Mouse (Mus musculus): ENCODE data around the gene Wdr25. TPM values are rescaled to one million over a fixed set of nuclear protein-coding genes. Genes with fewer than 3 reads are reported as not detected.

The Wdr25 gene
- polyA plus RNA-seq, 1 experiment: 21.3 TPM

DNA sequence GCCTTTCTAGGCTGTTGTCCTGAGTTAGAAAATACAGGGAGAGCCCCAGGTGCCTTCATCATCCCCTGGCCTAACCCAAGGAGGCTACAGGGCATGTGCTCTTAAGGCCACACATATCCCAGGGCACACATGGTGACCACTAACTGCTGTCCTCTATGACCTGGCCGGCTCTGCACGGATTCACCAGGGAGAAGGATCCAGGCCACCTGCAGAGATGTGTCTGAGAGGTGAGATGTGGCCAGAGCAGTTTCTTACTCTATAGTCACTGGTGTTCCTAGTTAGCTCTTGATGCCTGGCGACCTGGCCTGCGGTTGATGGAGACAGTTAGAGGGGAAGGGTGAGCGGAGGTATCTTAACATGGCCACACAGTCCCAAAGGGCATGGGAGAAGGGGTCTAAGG is 129.5 kb downstream of the Wdr25 start:
- no peaks in the 10 kb centered on the region for H3K4me1 ChIP-seq (ENCODE audit: control insufficient read depth, insufficient read depth, low read length)
- H3K4me3 ChIP-seq (ENCODE audit: insufficient read depth, low read depth, low read length): no peak overlapping the region
- no peak for DNase-seq
- 87% methylated on average over 5 of the region's 5 CpGs for WGBS
- no peak overlapping the region for H3K27ac ChIP-seq (ENCODE audit: insufficient read depth, low read depth, low read length)
- H3K36me3 ChIP-seq (ENCODE audit: control insufficient read depth, insufficient read depth, low read length): no peaks in the 10 kb centered on the region
- H3K27me3 ChIP-seq (replicated peaks; ENCODE audit: control insufficient read depth, insufficient read depth, low read length): no peaks in the 10 kb centered on the region
- TF ChIP-seq POLR2A (IDR thresholded peaks at IDR 0.05; ENCODE audit: low read depth, low read length): no peak
- no peak for TF ChIP-seq CTCF (conservative IDR thresholded peaks at IDR 0.05; ENCODE audit: insufficient read depth, insufficient read length, low read depth, low read length)

DNA sequence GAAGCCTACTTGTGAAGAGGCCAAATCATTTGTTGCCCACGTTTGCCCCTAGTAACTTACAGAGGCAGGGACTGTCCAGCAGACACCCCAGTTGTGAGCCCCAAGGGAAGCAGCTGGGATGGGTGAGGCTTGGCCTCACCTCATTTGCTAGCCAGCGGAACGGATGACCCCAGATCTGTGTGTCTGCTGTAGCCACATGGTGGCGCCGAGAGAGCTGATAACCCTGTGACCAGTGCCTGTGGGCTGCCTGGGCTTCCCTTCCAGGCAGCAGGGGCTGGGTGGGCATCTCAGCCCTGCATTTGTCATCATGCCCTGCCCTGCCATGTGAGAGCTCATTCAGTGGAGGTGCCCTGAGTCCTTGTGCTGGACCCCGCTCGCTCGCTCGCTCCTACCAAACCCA is 130.3 kb downstream of the Wdr25 start:
- no peak for TF ChIP-seq CTCF (conservative IDR thresholded peaks at IDR 0.05; ENCODE audit: insufficient read depth, insufficient read length, low read depth, low read length)
- TF ChIP-seq POLR2A (IDR thresholded peaks at IDR 0.05; ENCODE audit: low read depth, low read length): no peak
- Histone ChIP-seq H3K36me3 (ENCODE audit: control insufficient read depth, insufficient read depth, low read length) (no peaks in the 10 kb centered on the region), H3K27me3 (replicated peaks; ENCODE audit: control insufficient read depth, insufficient read depth, low read length) (no peaks in the 10 kb centered on the region), H3K27ac (ENCODE audit: insufficient read depth, low read depth, low read length) (no peak overlapping the region), H3K4me3 (ENCODE audit: insufficient read depth, low read depth, low read length) (no peak overlapping the region), H3K4me1 (ENCODE audit: control insufficient read depth, insufficient read depth, low read length) (no peaks in the 10 kb centered on the region)
- no peak for DNase-seq
- 78% methylated on average over 9 of the region's 9 CpGs for WGBS

- WGBS: 88% methylated on average over 2 of the region's 2 CpGs
- Histone ChIP-seq H3K36me3 (ENCODE audit: control insufficient read depth, insufficient read depth, low read length) (no peaks in the 10 kb centered on the region), H3K4me3 (ENCODE audit: insufficient read depth, low read depth, low read length) (no peak overlapping the region), H3K27ac (ENCODE audit: insufficient read depth, low read depth, low read length) (no peak overlapping the region), H3K27me3 (replicated peaks; ENCODE audit: control insufficient read depth, insufficient read depth, low read length) (no peaks in the 10 kb centered on the region), H3K4me1 (ENCODE audit: control insufficient read depth, insufficient read depth, low read length) (no peaks in the 10 kb centered on the region)
- DNase-seq: no peak
- no peak for TF ChIP-seq POLR2A (IDR thresholded peaks at IDR 0.05; ENCODE audit: low read depth, low read length)
- TF ChIP-seq CTCF (conservative IDR thresholded peaks at IDR 0.05; ENCODE audit: insufficient read depth, insufficient read length, low read depth, low read length): no peak
Measured at GRCm38 (mm10) chr12:109037026-109037425, 143.6 kb downstream of the Wdr25 start.

GRCm38 (mm10) chr12:109038179-109038819 is 144.9 kb downstream of the Wdr25 start:
- Histone ChIP-seq H3K27ac (ENCODE audit: insufficient read depth, low read depth, low read length) (no peak overlapping the region), H3K36me3 (ENCODE audit: control insufficient read depth, insufficient read depth, low read length) (no peaks in the 10 kb centered on the region), H3K27me3 (replicated peaks; ENCODE audit: control insufficient read depth, insufficient read depth, low read length) (no peaks in the 10 kb centered on the region), H3K4me1 (ENCODE audit: control insufficient read depth, insufficient read depth, low read length) (no peaks in the 10 kb centered on the region), H3K4me3 (ENCODE audit: insufficient read depth, low read depth, low read length) (no peak overlapping the region)
- 69% methylated on average over 14 of the region's 14 CpGs for WGBS
- no peak for DNase-seq
- TF ChIP-seq CTCF (conservative IDR thresholded peaks at IDR 0.05; ENCODE audit: insufficient read depth, insufficient read length, low read depth, low read length) (no peak), POLR2A (IDR thresholded peaks at IDR 0.05; ENCODE audit: low read depth, low read length) (no peak)

GRCm38 (mm10) chr12:109039311-109039710 is 145.9 kb downstream of the Wdr25 start:
- no peaks in the 10 kb centered on the region for H3K27me3 ChIP-seq (replicated peaks; ENCODE audit: control insufficient read depth, insufficient read depth, low read length)
- no peak for DNase-seq
- no peak overlapping the region for H3K27ac ChIP-seq (ENCODE audit: insufficient read depth, low read depth, low read length)
- H3K36me3 ChIP-seq (ENCODE audit: control insufficient read depth, insufficient read depth, low read length): no peaks in the 10 kb centered on the region
- no peak overlapping the region for H3K4me3 ChIP-seq (ENCODE audit: insufficient read depth, low read depth, low read length)
- TF ChIP-seq CTCF (conservative IDR thresholded peaks at IDR 0.05; ENCODE audit: insufficient read depth, insufficient read length, low read depth, low read length) (no peak), POLR2A (IDR thresholded peaks at IDR 0.05; ENCODE audit: low read depth, low read length) (no peak)
- WGBS: 51% methylated on average over 7 of the region's 7 CpGs
- H3K4me1 ChIP-seq (ENCODE audit: control insufficient read depth, insufficient read depth, low read length): no peaks in the 10 kb centered on the region

DNA sequence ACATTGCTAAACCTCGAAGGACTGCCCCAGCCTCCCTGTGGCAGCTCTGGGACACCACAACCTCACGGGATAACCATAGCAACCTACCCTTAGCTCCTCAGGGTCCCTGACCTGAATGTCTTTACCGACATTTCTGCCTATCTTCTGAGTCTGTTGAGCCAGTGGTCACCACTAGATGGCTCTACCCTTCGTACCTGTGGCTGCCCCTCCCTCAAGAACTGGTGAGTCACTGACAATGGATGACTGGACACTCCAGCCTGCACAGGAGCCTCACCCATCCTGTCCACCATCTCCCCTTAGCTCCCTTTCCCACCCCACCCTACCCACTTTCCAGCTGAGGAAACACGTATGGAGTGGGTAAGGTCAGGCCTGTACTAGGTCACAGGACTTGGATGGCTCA is 151.1 kb downstream of the Wdr25 start:
- Histone ChIP-seq H3K4me3 (ENCODE audit: insufficient read depth, low read depth, low read length) (no peak overlapping the region), H3K4me1 (ENCODE audit: control insufficient read depth, insufficient read depth, low read length) (no peaks in the 10 kb centered on the region), H3K36me3 (ENCODE audit: control insufficient read depth, insufficient read depth, low read length) (no peaks in the 10 kb centered on the region), H3K27ac (ENCODE audit: insufficient read depth, low read depth, low read length) (no peak overlapping the region), H3K27me3 (replicated peaks; ENCODE audit: control insufficient read depth, insufficient read depth, low read length) (no peaks in the 10 kb centered on the region)
- peak; percentile 4 for DNase-seq
- no peak for TF ChIP-seq POLR2A (IDR thresholded peaks at IDR 0.05; ENCODE audit: low read depth, low read length)
- no peak; the same call in 1 of the 2 replicates for TF ChIP-seq CTCF (conservative IDR thresholded peaks at IDR 0.05; ENCODE audit: insufficient read depth, insufficient read length, low read depth, low read length)
- WGBS: 17% methylated on average over 5 of the region's 5 CpGs

DNA sequence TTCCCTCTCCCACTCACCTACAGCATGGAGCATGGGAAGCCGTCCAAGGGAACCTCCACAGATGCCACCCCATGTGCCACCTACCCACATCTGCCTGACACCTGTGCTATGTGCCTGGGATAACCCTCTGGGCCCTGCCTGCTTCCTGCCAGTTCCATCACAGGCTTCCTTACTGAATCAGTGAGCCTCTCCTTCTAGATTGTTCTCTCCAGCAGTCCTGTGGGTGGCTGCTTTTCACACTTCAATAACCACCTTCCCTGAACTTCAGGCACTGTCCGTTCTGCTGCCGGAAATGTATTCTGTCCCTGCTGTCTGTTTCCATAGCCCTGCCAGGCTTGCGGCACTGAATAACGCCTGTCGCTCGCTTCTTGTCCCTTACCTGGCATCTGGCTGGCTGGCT is 152.2 kb downstream of the Wdr25 start:
- 60% methylated on average over 7 of the region's 7 CpGs for WGBS
- Histone ChIP-seq H3K27ac (ENCODE audit: insufficient read depth, low read depth, low read length) (no peak overlapping the region), H3K4me3 (ENCODE audit: insufficient read depth, low read depth, low read length) (no peak overlapping the region), H3K36me3 (ENCODE audit: control insufficient read depth, insufficient read depth, low read length) (no peaks in the 10 kb centered on the region), H3K4me1 (ENCODE audit: control insufficient read depth, insufficient read depth, low read length) (no peaks in the 10 kb centered on the region), H3K27me3 (replicated peaks; ENCODE audit: control insufficient read depth, insufficient read depth, low read length) (no peaks in the 10 kb centered on the region)
- DNase-seq: no peak
- no peak for TF ChIP-seq POLR2A (IDR thresholded peaks at IDR 0.05; ENCODE audit: low read depth, low read length)
- TF ChIP-seq CTCF (conservative IDR thresholded peaks at IDR 0.05; ENCODE audit: insufficient read depth, insufficient read length, low read depth, low read length): no peak

Measured in kidney, adult 2 months (tissue).